Mouse (Mus musculus) G1E-ER4 (cell line): Measurements from ENCODE around the gene Gm4450. TPM values are rescaled to one million over a fixed set of nuclear protein-coding genes. Genes with fewer than 3 reads are reported as not detected.
"Not testable (repeated sequence)": the region's sequence is repeated elsewhere in the genome, so short reads cannot be mapped to it uniquely, and the experiment has no call there.

ENCODE experiments used
- GATA1 ChIP-seq: IDR thresholded peaks from one replicate; pipeline ENCODE4 v1.8.0; 2012; ENCODE audit warnings: low read length, inconsistent platforms
- polyA plus RNA-seq: library from polyadenylated mRNA; stranded (reverse); fragments of >175 nt; gene quantifications from 2 replicates; pipeline ENCODE4 v1.2.3, GENCODE M21; 2012

The Gm4450 gene
- not detected in 2 replicates for polyA plus RNA-seq

DNA sequence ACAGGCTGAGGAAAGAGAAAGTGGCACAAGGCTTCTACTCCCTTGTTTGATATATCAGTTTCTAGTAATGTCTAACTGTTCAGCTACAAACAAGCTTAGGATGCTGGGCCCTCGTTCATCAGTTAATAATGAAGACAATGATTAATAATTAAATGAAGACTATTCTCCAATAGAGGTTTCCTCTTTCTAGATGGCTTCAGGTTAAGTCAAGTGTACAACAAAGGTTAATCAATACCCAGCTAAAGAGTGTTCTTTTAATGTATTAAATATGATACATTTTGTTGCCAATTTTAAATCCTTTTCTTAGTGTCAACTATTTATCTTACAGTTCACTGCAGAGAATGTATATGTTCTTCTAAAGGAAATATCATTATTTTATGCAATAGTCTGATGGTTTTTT lies at the start of gene Gm4450:
TSS of gene Gm4450 (minus strand) at position 101 of the 400 bp plus-strand sequence.
- not testable (repeated sequence) for TF ChIP-seq GATA1

- no peak for TF ChIP-seq GATA1
Measured at GRCm38 (mm10) chr3:98435030-98435429, 21.9 kb downstream of the Gm4450 start.

DNA sequence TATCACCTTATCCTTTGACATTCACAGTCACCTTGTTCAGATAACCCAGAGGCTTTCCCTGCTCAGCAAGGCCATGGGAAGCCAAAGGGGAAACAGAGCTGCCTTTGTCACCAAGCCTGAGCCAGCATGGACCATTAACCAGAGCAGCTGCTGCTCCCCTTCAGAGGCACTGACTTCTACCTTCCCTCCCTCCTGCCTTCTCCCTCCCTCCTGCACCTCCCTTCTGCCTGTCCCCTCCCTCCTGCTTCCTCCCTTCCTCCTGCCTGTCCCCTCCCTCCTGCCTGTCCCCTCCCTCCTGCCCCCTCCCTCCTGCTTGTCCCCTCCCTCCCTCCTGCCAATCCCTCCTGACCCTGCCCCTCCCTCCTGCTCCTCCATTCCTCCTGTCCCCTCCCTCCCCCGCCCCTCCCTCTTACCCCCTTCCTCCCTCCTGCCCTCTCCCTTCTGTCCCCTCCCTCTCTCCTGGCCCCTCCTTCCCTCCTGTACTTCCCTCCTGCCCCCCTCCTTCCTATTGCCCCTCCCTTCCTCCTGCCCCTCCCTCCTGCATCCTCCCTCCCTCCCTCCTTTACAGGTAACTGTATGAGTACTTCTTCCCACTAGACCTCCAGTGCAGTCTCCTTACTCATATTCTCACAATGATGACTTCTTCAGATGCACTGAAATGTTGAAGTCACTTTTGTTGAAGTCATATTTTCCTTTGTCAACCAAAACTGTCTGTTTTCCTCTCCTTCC lies 22.7 kb downstream of the Gm4450 start:
- no peak for TF ChIP-seq GATA1

GRCm38 (mm10) chr3:98428928-98429525 lies 27.9 kb downstream of the Gm4450 start:
- no peak for TF ChIP-seq GATA1

DNA sequence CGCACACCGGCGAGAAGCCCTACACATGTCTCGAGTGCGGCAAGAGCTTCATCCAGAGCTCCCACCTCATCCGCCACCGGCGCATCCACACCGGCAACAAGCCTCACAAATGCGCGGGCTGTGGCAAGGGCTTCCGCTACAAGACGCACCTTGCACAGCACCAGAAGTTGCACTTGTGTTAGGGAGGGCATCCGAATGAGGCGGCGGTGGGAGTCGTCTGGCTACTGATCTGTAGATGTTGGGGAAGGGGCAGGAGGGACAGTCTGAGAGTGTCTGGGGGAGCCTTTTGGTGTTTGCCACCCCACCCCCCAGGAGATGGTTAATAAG lies 28.5 kb downstream of the Gm4450 start:
- no peak for TF ChIP-seq GATA1

DNA sequence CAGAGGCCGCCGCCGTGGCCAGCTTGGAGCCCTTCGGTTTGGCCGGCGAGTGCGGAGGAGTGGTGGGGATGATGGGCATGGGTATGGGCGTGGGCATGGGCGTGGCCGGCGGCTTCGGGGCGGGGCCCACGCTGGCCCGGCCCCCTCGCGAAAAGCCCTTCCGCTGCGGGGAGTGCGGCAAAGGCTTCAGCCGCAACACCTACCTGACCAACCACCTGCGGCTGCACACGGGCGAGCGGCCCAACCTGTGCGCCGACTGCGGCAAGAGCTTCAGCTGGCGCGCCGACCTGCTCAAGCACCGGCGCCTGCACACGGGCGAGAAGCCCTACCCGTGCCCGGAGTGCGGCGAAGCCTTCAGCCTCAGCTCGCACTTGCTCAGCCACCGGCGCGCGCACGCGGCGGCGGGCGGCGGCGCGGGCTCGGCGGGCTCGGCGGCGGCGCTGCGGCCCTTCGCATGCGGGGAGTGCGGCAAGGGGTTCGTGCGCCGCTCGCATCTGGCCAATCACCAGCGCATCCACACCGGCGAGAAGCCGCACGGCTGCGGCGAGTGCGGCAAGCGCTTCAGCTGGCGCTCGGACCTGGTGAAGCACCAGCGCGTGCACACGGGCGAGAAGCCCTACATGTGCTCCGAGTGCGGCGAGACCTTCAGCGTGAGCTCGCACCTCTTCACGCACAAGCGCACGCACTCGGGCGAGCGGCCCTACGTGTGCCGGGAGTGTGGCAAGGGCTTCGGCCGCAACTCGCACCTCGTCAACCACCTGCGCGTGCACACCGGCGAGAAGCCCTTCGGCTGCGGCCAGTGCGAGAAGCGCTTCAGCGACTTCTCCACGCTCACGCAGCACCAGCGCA lies 29.1 kb downstream of the Gm4450 start:
- no peak for TF ChIP-seq GATA1

- TF ChIP-seq GATA1 = no peak
Measured at GRCm38 (mm10) chr3:98427260-98427599, 29.7 kb downstream of the Gm4450 start.

DNA sequence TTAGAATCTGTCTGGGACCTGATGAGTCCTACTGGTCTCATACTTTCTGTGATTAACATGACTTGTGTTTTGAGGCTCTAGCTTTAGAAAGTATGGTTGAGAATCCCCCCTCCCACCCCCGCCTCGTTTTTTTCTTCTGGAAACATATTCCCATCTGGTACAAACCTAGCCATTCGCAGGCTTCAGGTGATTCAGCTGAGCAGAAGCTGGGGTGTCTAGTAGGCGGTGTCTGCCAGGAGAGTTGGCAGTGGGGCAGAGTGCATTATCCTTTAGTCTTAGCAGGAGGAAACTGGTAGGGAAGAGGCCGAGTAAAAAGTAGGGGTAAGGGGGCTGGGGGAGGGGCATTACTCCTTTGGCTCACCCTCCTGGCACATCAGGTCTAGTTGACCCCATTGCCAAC lies 30.2 kb downstream of the Gm4450 start:
- no peak for TF ChIP-seq GATA1

- no peak for TF ChIP-seq GATA1
Measured at GRCm38 (mm10) chr3:98422926-98423325, 34.0 kb downstream of the Gm4450 start.

DNA sequence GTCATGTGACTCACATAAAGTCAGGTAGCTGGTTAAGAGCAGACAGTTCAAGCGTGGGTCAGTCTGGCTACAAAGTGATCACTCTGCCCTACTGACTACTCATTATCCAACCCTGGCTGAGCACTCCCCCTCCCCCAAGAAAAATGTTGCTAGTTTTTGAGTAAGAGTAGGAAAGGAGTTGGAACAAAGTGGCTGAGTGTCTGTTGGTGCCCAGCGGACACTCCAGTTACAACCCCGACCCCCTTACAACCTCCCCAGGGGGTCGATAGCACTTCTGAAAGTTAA lies 37.2 kb downstream of the Gm4450 start:
- TF ChIP-seq GATA1 = no peak

DNA sequence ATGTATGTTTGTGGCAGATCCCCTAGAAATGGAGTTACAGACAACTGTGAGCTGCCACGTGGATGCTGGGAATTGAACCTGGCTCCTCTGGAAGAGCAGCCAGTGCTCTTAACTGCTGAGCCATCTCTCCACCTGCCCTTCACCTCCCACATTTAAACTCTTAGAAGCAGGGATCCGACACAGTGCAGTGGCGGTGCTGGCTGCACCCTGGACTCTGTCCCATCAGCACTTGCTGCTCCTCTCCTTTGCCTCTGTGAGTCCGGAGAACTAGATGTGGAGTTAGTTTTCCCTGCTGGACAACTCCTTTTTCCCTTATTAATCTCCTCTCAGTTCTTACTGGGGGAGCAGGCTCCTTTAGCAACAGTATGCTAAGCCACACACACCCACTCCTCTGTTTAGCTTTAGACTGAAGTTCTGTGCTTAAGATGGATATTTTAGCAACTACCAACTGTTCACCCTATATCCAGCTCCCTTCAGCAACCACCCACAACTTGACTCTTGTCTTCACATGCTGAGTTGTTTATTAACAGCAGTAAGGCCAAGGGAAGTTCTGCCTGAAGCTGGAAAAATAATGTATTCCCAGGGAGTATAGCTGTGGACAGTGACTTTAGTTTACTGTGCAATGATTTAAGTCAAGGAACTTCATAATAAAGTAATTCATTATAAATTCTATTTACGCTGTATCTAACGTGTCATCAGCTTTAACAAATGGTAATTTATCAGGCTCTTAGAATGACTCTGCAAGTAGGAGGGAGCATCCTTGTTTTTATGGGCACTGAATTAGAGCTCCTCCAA lies 37.7 kb downstream of the Gm4450 start:
- TF ChIP-seq GATA1 = no peak

- TF ChIP-seq GATA1 = no peak
Measured at GRCm38 (mm10) chr3:98417328-98417727, 39.6 kb downstream of the Gm4450 start.

- no peak for TF ChIP-seq GATA1
Measured at GRCm38 (mm10) chr3:98416426-98417250, 40.3 kb downstream of the Gm4450 start.

GRCm38 (mm10) chr3:98414296-98414695 lies 42.6 kb downstream of the Gm4450 start:
- TF ChIP-seq GATA1 = no peak

- no peak for TF ChIP-seq GATA1
Measured at GRCm38 (mm10) chr3:98413733-98414132, 43.2 kb downstream of the Gm4450 start.

Other genes starting within 250 kb of the Gm4450 start
- not detected in 2 replicates for gene Reg4, start 235.0 kb downstream of the Gm4450 start, polyA plus RNA-seq
- gene Hmgcs2, start 176.7 kb downstream of the Gm4450 start, polyA plus RNA-seq = not detected in 2 replicates
- gene Phgdh, start 117.1 kb downstream of the Gm4450 start, polyA plus RNA-seq = not detected in 2 replicates
- not detected in 2 replicates for gene Zfp697, start 74.7 kb downstream of the Gm4450 start, polyA plus RNA-seq
- gene Hsd3b4, start 53.4 kb upstream of the Gm4450 start, polyA plus RNA-seq = not detected in 2 replicates
- gene Gm10681, start 131.7 kb upstream of the Gm4450 start, polyA plus RNA-seq = not detected in 2 replicates
- not detected in 2 replicates for gene Hsd3b5, start 173.1 kb upstream of the Gm4450 start, polyA plus RNA-seq